Mouse (Mus musculus): ENCODE measurements around the gene Arl16.

Gene Arl16

DNA sequence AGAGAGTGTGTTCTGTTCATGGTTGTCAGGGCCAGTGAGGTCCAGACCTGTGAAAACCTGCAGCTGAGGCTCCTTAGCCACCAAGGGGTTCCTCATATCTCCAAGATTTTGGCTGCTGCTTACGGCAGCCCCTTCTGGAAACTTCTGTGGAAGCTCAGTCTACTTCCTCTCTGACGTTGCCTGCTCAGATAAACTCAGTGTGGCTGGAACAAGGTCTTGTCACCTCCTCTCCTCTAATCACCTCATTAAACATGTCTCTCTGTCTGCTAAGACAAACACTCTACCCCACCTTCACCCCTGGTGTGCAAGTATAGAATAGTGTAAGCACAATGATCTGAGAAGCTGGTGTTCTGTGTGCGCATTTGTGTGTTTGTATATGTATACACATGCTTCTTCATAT, 21.9 kb downstream of the Arl16 start:
- no peak for DNase-seq (ENCODE audit: low spot score)

DNA sequence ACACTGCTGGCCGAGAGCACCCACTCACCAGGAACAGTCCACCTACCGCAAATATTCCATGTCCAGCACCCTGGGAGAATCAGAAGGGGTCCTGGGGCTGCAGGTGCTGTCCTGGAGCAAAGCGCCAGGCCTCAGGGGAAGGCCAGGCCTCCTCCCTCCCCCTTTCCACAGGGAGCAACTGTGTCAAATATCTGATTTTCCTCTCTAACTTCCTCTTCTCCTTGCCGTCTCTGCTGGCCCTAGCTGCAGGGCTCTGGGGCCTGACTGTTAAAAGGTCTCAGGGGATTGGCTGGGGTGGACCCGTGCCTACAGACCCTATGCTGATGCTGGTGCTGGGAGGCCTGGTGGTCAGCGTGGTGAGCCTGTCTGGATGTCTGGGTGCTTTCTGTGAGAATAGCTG, 23.3 kb downstream of the Arl16 start:
- DNase-seq (ENCODE audit: low spot score) = no peak

DNA sequence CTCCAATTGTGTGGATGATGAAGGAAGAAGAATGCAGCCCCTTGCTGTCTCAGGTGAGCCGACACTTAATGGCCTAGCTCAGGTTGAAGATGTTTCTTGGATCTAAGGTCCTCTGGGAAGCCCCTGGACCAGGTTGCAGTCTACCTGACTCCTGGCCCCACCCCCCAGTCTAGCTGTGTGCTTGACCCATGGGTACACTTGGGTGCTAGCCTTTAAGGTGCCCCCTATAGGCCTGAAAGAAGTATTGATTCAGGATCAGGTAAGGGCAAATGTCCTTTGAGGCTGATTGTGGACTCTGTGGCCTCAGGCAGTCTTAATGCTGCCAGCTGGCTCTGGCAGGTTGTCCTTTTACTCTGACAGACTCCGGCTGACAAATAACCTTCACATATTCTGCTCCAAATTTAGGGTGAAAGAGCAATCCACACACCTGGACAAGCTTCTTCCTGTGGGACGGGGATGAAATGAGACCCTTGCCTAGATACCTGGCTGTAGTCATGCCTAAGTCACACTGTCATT, 24.6 kb downstream of the Arl16 start:
- no peak for DNase-seq (ENCODE audit: low spot score)

- DNase-seq (ENCODE audit: low spot score) = no peak
Observed at GRCm38 (mm10) chr11:120442344-120442743, 25.1 kb downstream of the Arl16 start, which contains the start of gene Tspan10. Gene Tspan10, plus strand, starts transcription at chr11:120442644.

GRCm38 (mm10) chr11:120437857-120438385, 29.5 kb downstream of the Arl16 start:
- no peak for DNase-seq (ENCODE audit: low spot score)

DNA sequence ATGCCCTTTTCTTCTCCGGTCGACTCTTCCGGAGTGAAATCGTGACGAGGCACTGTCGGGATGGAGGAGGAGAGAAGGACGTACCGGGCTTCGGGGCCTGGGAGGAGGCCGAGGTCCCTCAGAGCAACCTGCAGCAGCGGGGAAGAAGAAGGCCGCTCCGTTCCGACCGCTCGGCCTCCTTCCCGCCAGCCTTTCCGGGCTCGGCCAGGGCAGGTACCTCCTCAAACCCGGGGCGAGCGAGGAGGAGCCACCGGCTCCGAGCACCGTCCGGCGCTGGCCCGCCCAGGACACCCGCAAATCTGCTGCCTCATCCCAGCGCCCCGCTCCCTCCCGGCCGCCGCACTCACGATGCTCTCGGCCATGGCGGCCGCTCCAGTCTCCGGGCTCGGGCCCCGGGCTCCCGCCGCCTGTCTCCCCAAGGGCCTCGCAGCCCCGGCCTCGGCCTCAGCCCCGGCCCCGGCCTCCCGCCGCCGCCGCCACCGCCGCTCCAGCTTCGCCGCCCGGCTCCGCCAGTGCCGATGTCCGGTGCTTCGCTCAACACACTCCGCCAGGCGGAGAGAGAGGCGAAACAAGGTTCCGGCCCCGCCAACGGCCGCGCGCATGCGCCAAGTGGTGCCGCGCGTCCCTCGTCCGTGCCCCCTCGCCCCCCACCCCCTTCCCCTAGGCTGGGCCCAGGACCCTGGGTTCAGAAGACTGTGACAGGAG, 30.1 kb downstream of the Arl16 start, which contains the start of gene Nploc4:
Nploc4 (minus strand) TSS at position 557 of the 705 bp plus-strand sequence.
- peak; percentile 90 for DNase-seq (ENCODE audit: low spot score)

GRCm38 (mm10) chr11:120426727-120427126, 40.7 kb downstream of the Arl16 start:
- no peak for DNase-seq (ENCODE audit: low spot score)

GRCm38 (mm10) chr11:120423569-120424295, 43.7 kb downstream of the Arl16 start:
- DNase-seq (ENCODE audit: low spot score) = peak; percentile 43

DNA sequence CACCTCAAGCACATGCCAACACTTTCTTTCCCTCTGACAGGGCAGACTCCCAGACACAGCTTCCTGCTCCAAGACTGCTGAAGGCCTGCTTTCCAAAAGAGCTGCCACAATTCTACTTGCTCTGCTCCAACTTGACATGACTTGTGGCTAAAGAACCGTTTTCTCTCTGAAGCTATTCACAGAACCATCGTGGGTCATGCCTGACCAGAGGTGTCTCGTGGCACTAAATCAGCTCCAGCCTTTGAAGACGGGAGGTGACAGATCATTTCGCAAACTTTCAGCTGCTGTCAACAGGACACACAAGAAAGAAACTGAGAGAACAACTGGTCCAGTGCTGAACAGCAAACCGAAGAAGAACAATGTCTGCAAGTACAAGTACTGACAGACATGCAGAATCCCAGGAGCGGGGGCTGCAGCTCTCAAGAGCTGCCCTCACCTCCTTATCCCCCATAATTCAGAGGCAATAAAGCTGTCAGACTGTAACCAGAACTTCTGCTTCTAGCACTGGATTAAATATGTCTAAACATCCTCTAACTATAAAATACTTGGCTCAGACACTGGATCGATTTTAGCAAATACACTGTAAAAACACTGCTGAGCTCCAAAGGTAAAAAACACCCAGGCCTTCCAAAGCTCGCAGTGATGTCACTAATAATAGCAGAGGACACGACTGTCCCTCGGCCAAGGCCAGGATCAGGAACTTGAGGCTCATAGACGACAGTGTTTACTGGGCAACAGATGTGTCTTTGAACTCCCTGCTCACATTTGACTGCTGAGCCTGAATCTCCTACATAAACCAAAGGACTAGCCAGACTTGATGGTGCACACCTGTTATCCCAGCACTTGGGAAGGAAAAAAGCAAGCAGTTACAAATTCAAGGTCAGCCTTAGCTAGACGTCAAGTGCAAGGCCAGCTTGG, 44.5 kb downstream of the Arl16 start:
- DNase-seq (ENCODE audit: low spot score) = no peak

GRCm38 (mm10) chr11:120418592-120418991, 48.8 kb downstream of the Arl16 start:
- no peak for DNase-seq (ENCODE audit: low spot score)

GRCm38 (mm10) chr11:120417852-120418251, 49.6 kb downstream of the Arl16 start:
- DNase-seq (ENCODE audit: low spot score) = no peak
